Mouse (Mus musculus) megakaryocyte-erythroid progenitor cell, adult 5-6 weeks (primary cell): Measurements from ENCODE around the gene Tada3. TPM values are rescaled to one million over a fixed set of nuclear protein-coding genes. Genes with fewer than 3 reads are reported as not detected.

Experiments used
- ATAC-seq: replicated peaks from 2 replicates; pipeline ENCODE4 v1.8.0; 2016; ENCODE audit warnings: mild to moderate bottlenecking, inconsistent platforms; ENCODE audit not compliant: severe bottlenecking, poor library complexity, low FRiP score, low TSS enrichment
- total RNA-seq, 2 experiments: library from RNA; stranded (forward) in 1 of 2; stranded (reverse) in 1 of 2; fragments of 200-1000, 215-1000 nt in 1 of 2; fragments of >200 nt in 1 of 2; fragmentation: Nextera tagmentation in 1 of 2; gene quantifications; 2 replicates each; pipeline ENCODE4 v1.2.3; 2014 to 2017

The Tada3 gene
- total RNA-seq (2014; fragmentation: Nextera tagmentation) (23.5 and 40.8 TPM in 2 replicates), total RNA-seq (2017) (19.8 and 20.3 TPM in 2 replicates)

GRCm38 (mm10) chr6:113377496-113378385 is at the start of gene Tada3, which contains the start of gene Arpc4:
Tada3 (minus strand) TSS chr6:113377883.
Arpc4 (plus strand) TSS chr6:113378115.
- ATAC-seq, result peak; percentile 82

GRCm38 (mm10) chr6:113427397-113427796 is 49.7 kb upstream of the Tada3 start:
- peak; percentile 79 for ATAC-seq

- no peak for ATAC-seq
Measured at GRCm38 (mm10) chr6:113426696-113427095, 49.0 kb upstream of the Tada3 start.

- no peak for ATAC-seq
Measured at GRCm38 (mm10) chr6:113424187-113424586, 46.5 kb upstream of the Tada3 start.

- ATAC-seq, result no peak
Measured at GRCm38 (mm10) chr6:113423000-113423399, 45.3 kb upstream of the Tada3 start.

- ATAC-seq, result peak; percentile 96
Measured at GRCm38 (mm10) chr6:113419199-113419587, 41.5 kb upstream of the Tada3 start, which contains the start of gene Rpusd3. Rpusd3 (minus strand) TSS chr6:113419340.

- ATAC-seq, result peak; percentile 43
Measured at GRCm38 (mm10) chr6:113418441-113419198, 40.9 kb upstream of the Tada3 start.

GRCm38 (mm10) chr6:113416416-113416815 is 38.7 kb upstream of the Tada3 start:
- no peak for ATAC-seq

GRCm38 (mm10) chr6:113410001-113410400 is 32.3 kb upstream of the Tada3 start:
- no peak for ATAC-seq

GRCm38 (mm10) chr6:113406683-113407082 is 29.0 kb upstream of the Tada3 start:
- ATAC-seq, result 0 out of 2 replicates have a peak, but pooled peaks have one; percentile 20

- no peak for ATAC-seq
Measured at GRCm38 (mm10) chr6:113405483-113405882, 27.8 kb upstream of the Tada3 start.

- ATAC-seq, result no peak
Measured at GRCm38 (mm10) chr6:113404649-113405448, 27.2 kb upstream of the Tada3 start.

GRCm38 (mm10) chr6:113402094-113402493 is 24.4 kb upstream of the Tada3 start:
- no peak for ATAC-seq

- no peak for ATAC-seq
Measured at GRCm38 (mm10) chr6:113396270-113397030, 18.8 kb upstream of the Tada3 start.

GRCm38 (mm10) chr6:113395501-113395900 is 17.8 kb upstream of the Tada3 start:
- no peak for ATAC-seq

GRCm38 (mm10) chr6:113394811-113395210 is 17.1 kb upstream of the Tada3 start:
- ATAC-seq, result no peak

GRCm38 (mm10) chr6:113393951-113394350 is 16.3 kb upstream of the Tada3 start:
- no peak for ATAC-seq

GRCm38 (mm10) chr6:113392387-113393071 is 14.8 kb upstream of the Tada3 start:
- ATAC-seq, result peak; percentile 53
